Mouse (Mus musculus) limb, embryonic 12.5 days (tissue): Measurements from ENCODE around the gene Usp3. TPM values are rescaled to one million over a fixed set of nuclear protein-coding genes. Genes with fewer than 3 reads are reported as not detected.

Experiments used
- ATAC-seq: fragments of 200-750 bp; cut with Nextera tagmentation; 2 replicates; pipeline ENCODE4 v1.8.0; 2017; ENCODE audit warnings: low read depth, moderate TSS enrichment; ENCODE audit not compliant: insufficient number of reproducible peaks, insufficient read depth, low FRiP score, low TSS enrichment
- H3K27ac ChIP-seq: fragments of 300-500 bp; sonication (generic); 2 replicates; pipeline ENCODE4 v1.5.1; 2016; ENCODE audit warnings: mild to moderate bottlenecking, moderate library complexity
- H3K27me3 ChIP-seq: fragments of 300-500 bp; sonication (generic); 2 replicates; pipeline ENCODE4 v1.6.1; 2016; ENCODE audit warnings: mild to moderate bottlenecking, moderate library complexity
- H3K36me3 ChIP-seq: fragments of 300-500 bp; sonication (generic); 2 replicates; pipeline ENCODE4 v1.6.1; 2016; ENCODE audit warnings: mild to moderate bottlenecking, moderate library complexity
- H3K4me1 ChIP-seq: fragments of 300-500 bp; sonication (generic); replicated peaks from 2 replicates; pipeline ENCODE4 v1.6.1; 2016
- H3K4me2 ChIP-seq: fragments of 300-500 bp; sonication (generic); 2 replicates; pipeline ENCODE4 v1.6.1; 2016; ENCODE audit warnings: mild to moderate bottlenecking, moderate library complexity
- H3K4me3 ChIP-seq: fragments of 300-500 bp; sonication (generic); replicated peaks from 2 replicates; pipeline ENCODE4 v1.5.1; 2016; ENCODE audit warnings: mild to moderate bottlenecking
- H3K9ac ChIP-seq: fragments of 300-500 bp; sonication (generic); replicated peaks from 2 replicates; pipeline ENCODE4 v1.6.1; 2016; ENCODE audit warnings: mild to moderate bottlenecking, moderate library complexity
- H3K9me3 ChIP-seq: fragments of 300-500 bp; sonication (generic); 2 replicates; pipeline ENCODE4 v1.6.1; 2016; ENCODE audit warnings: mild to moderate bottlenecking, moderate library complexity
- WGBS: fragments of 180-500 bp; shearing (Covaris S2); methylation state at CpG from one replicate; pipeline ENCODE4 v1.1.7; 2016; 5-methylcytosine and 5-hydroxymethylcytosine counted together
- polyA plus RNA-seq: library from polyadenylated mRNA; unstranded; fragments of >200 nt; fragmentation: Nextera tagmentation; extraction: Ambion mirVana; gene quantifications from 2 replicates; pipeline ENCODE4 v1.2.1, GENCODE M21; 2016

The Usp3 gene
- polyA plus RNA-seq, 1 experiment from 2014 or later, result 88.4 TPM

DNA sequence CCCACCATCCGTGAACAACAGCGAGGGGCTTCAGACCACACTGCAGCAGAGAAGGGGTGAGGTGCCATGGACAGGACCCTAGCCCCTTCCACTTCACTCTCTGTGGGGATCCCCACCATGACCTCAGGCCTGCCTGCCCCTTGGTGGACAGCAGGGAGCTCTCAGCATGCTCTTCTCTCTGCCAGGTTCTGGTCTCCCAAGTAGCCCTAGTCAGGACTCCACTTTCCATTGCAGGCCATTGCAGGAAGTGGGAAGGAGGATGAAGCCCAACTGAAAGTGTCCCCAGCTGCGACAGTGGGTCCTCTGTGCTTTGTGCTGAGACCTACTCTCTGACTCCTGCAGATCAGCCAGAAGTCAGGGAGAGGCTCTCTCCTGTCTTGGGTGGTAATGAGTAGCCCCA lies 85.3 kb downstream of the Usp3 start:
- no peak overlapping the region for H3K9ac ChIP-seq
- H3K4me3 ChIP-seq, result no peak overlapping the region
- H3K27ac ChIP-seq, result no peak overlapping the region
- H3K9me3 ChIP-seq, result no peaks in the 10 kb centered on the region
- 90% methylated on average over 3 of the region's 3 CpGs for WGBS
- peaks cover 14% of the 10 kb centered on the region for H3K4me1 ChIP-seq
- H3K4me2 ChIP-seq, result no peak overlapping the region
- ATAC-seq, result no peak
- peaks cover 63% of the 10 kb centered on the region for H3K36me3 ChIP-seq
- H3K27me3 ChIP-seq, result no peaks in the 10 kb centered on the region

DNA sequence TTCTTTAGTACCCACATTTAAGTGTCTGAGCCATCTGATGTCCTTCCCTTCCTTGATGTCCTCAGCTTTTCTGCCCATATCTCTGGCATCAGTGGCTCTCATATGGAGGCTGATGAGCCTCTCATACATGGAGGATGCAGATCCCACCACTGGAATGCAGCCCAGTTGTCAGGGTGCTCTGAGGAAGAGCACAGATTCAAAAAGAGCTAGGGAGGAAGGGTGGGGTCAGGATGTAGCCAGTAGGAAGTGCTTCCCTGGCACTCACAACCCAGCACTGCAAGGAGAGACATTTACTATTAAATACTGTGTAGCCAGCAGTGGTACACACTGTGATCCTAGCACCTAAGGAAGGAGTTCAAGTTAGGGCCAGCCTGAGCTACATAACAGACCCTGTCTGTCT lies 86.5 kb downstream of the Usp3 start:
- Histone ChIP-seq H3K9me3 (no peaks in the 10 kb centered on the region), H3K36me3 (peaks cover 75% of the 10 kb centered on the region), H3K27me3 (no peaks in the 10 kb centered on the region), H3K27ac (no peak overlapping the region), H3K9ac (no peak overlapping the region), H3K4me3 (no peak overlapping the region), H3K4me1 (peaks cover 10% of the 10 kb centered on the region), H3K4me2 (no peak overlapping the region)
- no peak for ATAC-seq

DNA sequence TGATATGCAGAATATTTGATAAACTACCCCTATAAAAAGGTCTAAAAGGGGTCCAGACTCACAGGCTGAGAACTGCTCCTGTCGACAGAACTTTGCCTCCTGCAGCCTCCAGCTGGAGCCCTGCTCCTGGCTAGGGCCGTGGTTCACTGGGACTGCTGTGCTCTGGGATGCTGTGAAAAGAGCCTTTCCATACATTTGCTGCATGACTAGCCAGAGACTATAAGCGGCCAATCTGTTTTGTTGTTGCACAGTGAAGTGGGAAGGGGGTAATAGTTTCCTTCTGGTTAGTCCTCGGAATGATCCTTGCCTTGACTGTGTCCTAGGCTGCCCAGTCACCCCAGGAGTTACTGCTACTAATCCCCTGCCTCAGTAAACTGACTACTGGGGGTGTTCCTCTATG lies 86.9 kb downstream of the Usp3 start:
- no peak for ATAC-seq
- 76% methylated on average over 4 of the region's 4 CpGs for WGBS
- Histone ChIP-seq H3K36me3 (peaks cover 79% of the 10 kb centered on the region), H3K4me1 (peaks cover 10% of the 10 kb centered on the region), H3K27ac (no peak overlapping the region), H3K4me2 (no peak overlapping the region), H3K9me3 (no peaks in the 10 kb centered on the region), H3K27me3 (no peaks in the 10 kb centered on the region), H3K9ac (no peak overlapping the region), H3K4me3 (no peak overlapping the region)

DNA sequence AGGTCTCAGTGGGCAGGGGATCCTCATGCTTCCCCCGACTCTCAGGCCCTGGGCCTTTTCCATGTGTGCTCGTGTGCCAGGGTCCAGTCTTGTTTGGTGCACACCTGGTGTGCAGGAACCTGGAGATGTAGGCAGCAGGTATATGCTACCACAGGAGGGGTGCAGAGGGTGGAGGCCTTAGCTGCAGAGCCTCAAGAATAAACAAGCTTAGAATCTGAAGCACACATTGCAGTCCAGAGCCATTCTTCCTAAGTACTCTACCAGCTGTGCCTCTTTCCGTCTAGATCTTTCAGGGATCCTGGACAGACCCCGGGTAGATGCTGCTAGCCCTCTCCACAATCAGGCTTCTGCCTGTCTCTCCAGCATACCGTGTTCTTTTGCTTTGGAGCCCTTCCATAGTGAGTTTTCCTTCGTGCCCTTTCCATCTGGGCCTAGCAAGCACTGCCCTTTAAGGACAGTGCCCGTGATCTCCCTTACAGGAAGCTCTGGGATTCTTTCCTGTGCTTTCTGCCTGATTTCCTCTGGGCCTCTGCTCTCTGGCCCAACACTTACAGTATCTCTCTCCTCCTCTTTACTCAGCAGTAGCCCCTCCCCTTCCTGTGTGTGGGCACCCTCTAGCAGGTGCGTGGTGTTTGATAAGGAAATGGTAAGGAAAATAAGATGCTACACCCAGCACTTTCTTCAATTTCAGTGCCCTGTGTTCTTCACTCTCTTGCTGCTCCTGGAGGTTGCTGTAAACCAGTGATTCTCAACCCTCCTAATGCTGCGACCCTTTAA lies 87.6 kb downstream of the Usp3 start:
- Histone ChIP-seq H3K4me3 (no peak overlapping the region), H3K27me3 (no peaks in the 10 kb centered on the region), H3K9ac (no peak overlapping the region), H3K4me1 (peaks cover 3% of the 10 kb centered on the region), H3K36me3 (peaks cover 85% of the 10 kb centered on the region), H3K9me3 (no peaks in the 10 kb centered on the region), H3K4me2 (no peak overlapping the region), H3K27ac (no peak overlapping the region)
- no peak for ATAC-seq
- WGBS, result 90% methylated on average over 9 of the region's 9 CpGs

DNA sequence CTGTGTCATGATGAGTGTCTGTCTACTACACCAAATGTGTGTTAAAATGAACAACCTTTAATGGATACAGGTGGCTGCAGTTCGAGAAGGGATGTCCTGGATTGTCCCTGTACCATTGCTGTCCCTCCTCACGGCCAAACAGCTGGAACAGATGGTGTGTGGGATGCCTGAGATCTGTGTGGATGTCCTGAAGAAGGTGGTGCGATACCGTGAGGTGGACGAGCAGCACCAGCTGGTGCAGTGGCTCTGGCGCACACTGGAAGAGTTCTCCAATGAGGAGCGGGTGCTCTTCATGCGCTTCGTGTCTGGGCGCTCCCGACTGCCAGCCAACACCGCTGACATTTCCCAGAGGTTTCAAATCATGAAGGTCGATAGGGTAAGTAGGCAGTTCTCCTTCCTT lies 88.4 kb downstream of the Usp3 start:
- Histone ChIP-seq H3K9ac (no peak overlapping the region), H3K4me2 (no peak overlapping the region), H3K4me1 (no peaks in the 10 kb centered on the region), H3K27me3 (no peaks in the 10 kb centered on the region), H3K27ac (no peak overlapping the region), H3K36me3 (peaks cover 90% of the 10 kb centered on the region), H3K9me3 (no peaks in the 10 kb centered on the region), H3K4me3 (no peak overlapping the region)
- no peak for ATAC-seq
- 90% methylated on average over 13 of the region's 13 CpGs for WGBS

DNA sequence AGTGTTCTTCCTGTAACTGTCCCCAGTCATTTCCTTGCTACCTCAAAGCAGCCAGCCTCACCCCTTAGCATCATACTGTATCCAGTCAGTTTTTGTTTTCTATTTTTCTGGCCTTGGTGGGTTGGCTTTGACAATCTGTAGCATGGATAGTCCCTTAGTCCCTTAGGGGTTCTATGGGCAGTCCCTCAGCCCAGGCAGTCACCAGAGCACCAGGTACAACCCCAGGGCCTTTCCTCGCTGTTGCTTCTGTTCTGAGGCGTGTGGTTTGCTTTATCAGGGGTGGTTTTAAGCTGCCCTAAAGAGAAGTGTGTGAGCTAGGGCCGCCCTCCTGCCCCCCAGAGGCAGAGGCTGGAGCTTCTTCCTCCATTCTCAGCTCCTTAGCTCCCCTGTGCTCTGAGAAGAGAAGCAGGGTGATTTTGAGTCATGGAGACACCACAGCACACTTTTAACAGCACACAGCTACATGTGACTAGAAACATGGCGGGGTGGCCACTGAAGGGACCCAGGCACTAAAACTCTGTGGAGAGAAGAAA lies 89.0 kb downstream of the Usp3 start:
- Histone ChIP-seq H3K4me3 (no peak overlapping the region), H3K9ac (no peak overlapping the region), H3K4me2 (no peak overlapping the region), H3K9me3 (no peaks in the 10 kb centered on the region), H3K27me3 (no peaks in the 10 kb centered on the region), H3K27ac (no peak overlapping the region), H3K36me3 (peaks cover 84% of the 10 kb centered on the region), H3K4me1 (no peaks in the 10 kb centered on the region)
- 83% methylated on average over 4 of the region's 4 CpGs for WGBS
- ATAC-seq, result no peak

DNA sequence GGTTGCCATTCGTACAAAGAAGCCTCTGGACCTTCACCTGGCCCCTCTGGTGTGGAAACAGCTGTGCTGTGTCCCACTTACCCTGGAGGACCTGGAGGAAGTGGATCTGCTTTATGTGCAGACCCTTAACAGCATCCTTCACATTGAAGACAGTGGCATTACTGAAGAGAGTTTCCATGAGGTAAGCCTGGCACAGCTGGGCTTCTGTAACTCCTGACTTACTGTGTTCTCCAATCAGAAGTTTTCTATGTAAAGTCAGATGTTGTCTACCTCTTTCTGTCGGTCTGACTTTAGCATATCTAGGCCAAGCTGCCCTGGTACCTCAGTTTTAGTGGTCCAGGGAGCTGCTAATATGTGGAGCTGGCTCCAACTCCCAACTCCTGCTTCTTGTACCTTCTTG lies 91.7 kb downstream of the Usp3 start:
- no peak overlapping the region for H3K9ac ChIP-seq
- H3K4me2 ChIP-seq, result no peak overlapping the region
- no peaks in the 10 kb centered on the region for H3K27me3 ChIP-seq
- H3K9me3 ChIP-seq, result no peaks in the 10 kb centered on the region
- H3K4me3 ChIP-seq, result no peak overlapping the region
- H3K4me1 ChIP-seq, result no peaks in the 10 kb centered on the region
- H3K27ac ChIP-seq, result no peak overlapping the region
- 70% methylated on average over 2 of the region's 2 CpGs for WGBS
- peaks cover 81% of the 10 kb centered on the region for H3K36me3 ChIP-seq
- no peak for ATAC-seq

DNA sequence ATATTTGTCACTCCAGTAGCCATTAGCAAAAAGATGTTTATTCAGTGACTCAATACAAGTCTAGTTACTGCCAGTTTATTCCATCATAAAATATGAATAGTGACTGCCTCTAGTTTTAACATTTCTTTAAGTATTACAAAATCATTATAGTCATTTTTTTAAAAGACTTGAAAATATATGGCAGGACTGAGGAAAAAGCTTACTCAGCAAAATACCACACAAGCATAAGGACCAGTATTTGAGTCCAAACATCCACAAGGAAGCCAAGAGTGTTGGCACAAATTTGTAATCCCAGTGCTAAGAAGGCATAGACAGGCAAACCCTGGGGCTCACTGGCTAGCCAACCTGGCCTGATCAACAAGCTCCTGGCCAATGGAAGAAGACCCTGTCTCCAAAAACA lies 99.0 kb downstream of the Usp3 start:
- H3K27ac ChIP-seq, result no peak overlapping the region
- no peaks in the 10 kb centered on the region for H3K27me3 ChIP-seq
- no peak overlapping the region for H3K9ac ChIP-seq
- no peaks in the 10 kb centered on the region for H3K4me1 ChIP-seq
- H3K4me3 ChIP-seq, result no peak overlapping the region
- H3K36me3 ChIP-seq, result peaks cover 90% of the 10 kb centered on the region
- no peak for ATAC-seq
- no peak overlapping the region for H3K4me2 ChIP-seq
- no peaks in the 10 kb centered on the region for H3K9me3 ChIP-seq

DNA sequence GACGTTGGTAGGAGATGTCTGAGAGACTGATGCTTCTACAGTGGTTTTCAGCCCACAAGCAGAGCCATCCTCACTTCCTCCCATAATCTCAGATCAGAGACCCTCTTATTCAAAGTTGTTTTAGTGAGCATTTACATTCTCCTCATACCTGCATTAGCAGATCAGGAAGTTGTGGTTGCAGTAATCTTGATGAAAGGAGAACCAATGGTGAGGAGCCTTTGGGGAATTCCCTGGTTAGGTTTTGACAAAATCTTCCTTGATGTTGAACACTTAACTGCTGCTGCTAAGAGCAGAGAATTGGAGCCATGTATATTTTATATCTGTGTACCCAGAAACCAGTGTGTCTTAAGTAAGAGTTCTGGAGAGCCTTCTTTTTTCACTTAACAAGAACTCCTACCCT lies 100.6 kb downstream of the Usp3 start:
- Histone ChIP-seq H3K9me3 (no peaks in the 10 kb centered on the region), H3K36me3 (peaks cover 92% of the 10 kb centered on the region), H3K9ac (no peak overlapping the region), H3K27ac (no peak overlapping the region), H3K4me1 (no peaks in the 10 kb centered on the region), H3K4me3 (no peak overlapping the region), H3K4me2 (no peak overlapping the region), H3K27me3 (no peaks in the 10 kb centered on the region)
- 96% methylated on average over 1 of the region's 1 CpGs for WGBS
- ATAC-seq, result no peak

DNA sequence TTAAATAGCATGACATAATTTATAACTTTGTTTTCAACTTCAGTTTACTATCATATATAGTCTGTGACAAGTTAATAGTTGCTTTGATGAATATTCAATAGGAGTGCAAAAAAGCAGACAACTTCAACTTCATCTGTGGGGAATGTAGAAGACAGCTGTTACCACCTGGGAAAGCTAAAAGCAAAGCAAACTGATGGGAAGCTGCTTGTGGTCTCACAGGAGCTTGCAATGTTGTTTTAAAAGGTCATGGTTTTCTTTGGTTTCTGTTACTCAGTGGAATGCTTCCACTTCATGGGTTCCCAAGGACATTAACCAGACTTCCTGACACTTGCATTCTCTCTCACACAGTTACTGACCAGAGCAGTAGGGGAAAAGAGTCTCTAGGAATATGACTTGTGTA lies 104.2 kb downstream of the Usp3 start:
- H3K4me2 ChIP-seq, result no peak overlapping the region
- no peak for ATAC-seq
- peaks cover 90% of the 10 kb centered on the region for H3K36me3 ChIP-seq
- no peaks in the 10 kb centered on the region for H3K9me3 ChIP-seq
- H3K4me1 ChIP-seq, result no peaks in the 10 kb centered on the region
- no peaks in the 10 kb centered on the region for H3K27me3 ChIP-seq
- no peak overlapping the region for H3K27ac ChIP-seq
- no peak overlapping the region for H3K9ac ChIP-seq
- H3K4me3 ChIP-seq, result no peak overlapping the region

DNA sequence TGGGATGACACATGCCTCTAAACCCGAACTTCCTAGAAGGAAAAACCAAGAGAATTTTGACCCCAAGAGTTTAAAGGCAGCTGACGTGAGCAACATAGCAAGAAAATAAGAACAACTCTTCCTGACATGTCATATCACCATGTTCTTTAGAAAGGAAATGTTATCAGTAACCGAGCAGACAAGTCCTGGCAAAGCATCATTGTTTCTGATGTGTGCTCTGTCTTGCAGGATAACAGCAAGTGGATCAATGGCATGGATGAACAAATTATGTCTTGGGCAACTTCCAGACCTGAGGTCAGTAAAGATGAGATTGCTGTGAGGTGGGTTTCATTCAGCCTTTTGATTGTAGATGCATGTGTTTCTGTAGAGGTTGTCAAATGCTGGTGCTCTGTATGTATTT lies 109.5 kb downstream of the Usp3 start:
- H3K36me3 ChIP-seq, result peaks cover 70% of the 10 kb centered on the region
- 90% methylated on average over 3 of the region's 3 CpGs for WGBS
- H3K27me3 ChIP-seq, result no peaks in the 10 kb centered on the region

DNA sequence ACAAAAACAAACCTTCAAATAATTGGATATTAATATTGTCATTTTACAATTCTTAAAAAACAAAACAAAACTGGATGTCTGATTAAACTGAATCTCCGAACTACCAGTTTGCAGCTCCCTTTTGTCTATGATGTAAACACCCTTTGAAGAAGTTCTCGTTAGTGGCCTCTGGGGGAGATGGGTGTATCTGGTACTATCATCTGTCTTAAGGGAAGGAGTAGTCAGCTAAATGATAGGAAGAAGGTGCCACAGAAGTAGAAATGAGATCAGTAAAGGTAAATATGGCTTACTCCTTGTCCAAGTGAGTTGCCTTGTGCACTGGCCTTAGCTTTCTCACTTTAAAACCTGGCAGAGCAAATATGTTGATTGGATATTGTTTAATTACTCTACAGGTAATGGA lies 115.2 kb downstream of the Usp3 start:
- H3K9me3 ChIP-seq, result no peaks in the 10 kb centered on the region
- no peaks in the 10 kb centered on the region for H3K4me1 ChIP-seq
- H3K4me2 ChIP-seq, result no peak overlapping the region
- H3K9ac ChIP-seq, result no peak overlapping the region
- no peaks in the 10 kb centered on the region for H3K27me3 ChIP-seq
- 63% methylated on average over 2 of the region's 2 CpGs for WGBS
- no peak overlapping the region for H3K4me3 ChIP-seq
- peaks cover 52% of the 10 kb centered on the region for H3K36me3 ChIP-seq
- no peak for ATAC-seq
- no peak overlapping the region for H3K27ac ChIP-seq

More for the DNA sequence above, 109.5 kb downstream of the Usp3 start:
- no peak overlapping the region for H3K4me3 ChIP-seq
- no peak overlapping the region for H3K9ac ChIP-seq
- no peak for ATAC-seq
- H3K4me2 ChIP-seq, result no peak overlapping the region
- H3K9me3 ChIP-seq, result no peaks in the 10 kb centered on the region
- no peaks in the 10 kb centered on the region for H3K4me1 ChIP-seq
- H3K27ac ChIP-seq, result no peak overlapping the region
